Mouse (Mus musculus): Measurements from ENCODE around the gene Glra2. TPM values are rescaled to one million over a fixed set of nuclear protein-coding genes. Genes with fewer than 3 reads are reported as not detected.
"Not testable (repeated sequence)": the region's sequence is repeated elsewhere in the genome, so short reads cannot be mapped to it uniquely, and the experiment has no call there.

Glra2 gene
- 0.23 TPM in 1 of 2 replicates, not detected in the other for polyA plus RNA-seq (2015; fragmentation: Nextera tagmentation; extraction: Ambion mirVana)

DNA sequence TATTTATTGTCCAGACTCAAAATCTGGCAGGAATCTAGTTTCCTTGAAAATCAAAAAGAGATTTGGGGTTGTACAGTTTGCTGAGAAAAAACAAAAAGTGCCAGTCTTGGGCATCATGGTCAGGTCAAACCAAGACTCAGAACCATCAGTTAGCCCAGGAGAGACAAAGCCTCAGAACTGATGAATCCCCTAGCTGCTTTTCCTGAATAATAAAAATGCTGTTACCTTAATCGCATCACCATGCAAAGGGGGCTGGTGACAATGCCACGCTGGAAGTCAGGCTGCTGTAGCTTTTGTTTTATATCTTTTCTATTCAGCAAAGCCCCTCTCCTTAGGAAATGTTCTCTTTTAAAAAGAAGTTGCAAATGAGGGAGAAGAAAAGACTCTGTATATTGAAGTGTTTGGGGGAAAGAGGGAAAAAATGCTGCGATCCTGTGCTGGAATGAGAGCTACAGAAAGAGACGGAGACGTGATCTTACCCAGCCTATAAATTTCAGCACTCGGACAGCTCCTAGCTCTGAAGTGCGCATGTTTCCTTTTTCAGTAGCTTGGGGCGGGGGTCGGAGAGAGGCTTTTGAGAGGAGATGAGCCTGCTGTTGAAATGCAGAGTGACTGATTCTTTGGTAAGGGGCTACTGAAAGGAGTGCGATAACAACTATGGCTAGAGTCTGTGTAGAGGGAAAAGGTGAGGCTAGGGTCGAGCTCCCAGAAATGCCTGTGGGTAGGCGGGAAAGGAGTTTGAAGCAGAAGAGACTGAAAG lies at the start of gene Glra2:
Glra2 (minus strand) TSS at position 455 of the 760 bp plus-strand sequence.
- no peaks in the 10 kb centered on the region for H3K27me3 ChIP-seq (ENCODE audit: control insufficient read depth, insufficient read depth, low read depth, low read length)
- peak within 1 kb of the TSS; percentile 39 for H3K4me2 ChIP-seq (ENCODE audit: low read depth, low read length)
- no peak within 1 kb of the TSS for H3K27ac ChIP-seq (ENCODE audit: low read length)
- no peaks in the 10 kb centered on the region for H3K4me1 ChIP-seq (replicated peaks; ENCODE audit: control insufficient read depth, insufficient read depth, low read length)
- 11% methylated on average over 12 of the region's 12 CpGs for WGBS
- no peak within 1 kb of the TSS for H3K4me3 ChIP-seq (ENCODE audit: low read length)
- H3K9ac ChIP-seq (ENCODE audit: low read length), result no peak within 1 kb of the TSS
- ATAC-seq (ENCODE audit: low read depth), result no peak
- H3K36me3 ChIP-seq (ENCODE audit: control insufficient read depth, insufficient read depth, low read length), result no peaks in the 10 kb centered on the region
- no peaks in the 10 kb centered on the region for H3K9me3 ChIP-seq (ENCODE audit: control insufficient read depth, low read length)

DNA sequence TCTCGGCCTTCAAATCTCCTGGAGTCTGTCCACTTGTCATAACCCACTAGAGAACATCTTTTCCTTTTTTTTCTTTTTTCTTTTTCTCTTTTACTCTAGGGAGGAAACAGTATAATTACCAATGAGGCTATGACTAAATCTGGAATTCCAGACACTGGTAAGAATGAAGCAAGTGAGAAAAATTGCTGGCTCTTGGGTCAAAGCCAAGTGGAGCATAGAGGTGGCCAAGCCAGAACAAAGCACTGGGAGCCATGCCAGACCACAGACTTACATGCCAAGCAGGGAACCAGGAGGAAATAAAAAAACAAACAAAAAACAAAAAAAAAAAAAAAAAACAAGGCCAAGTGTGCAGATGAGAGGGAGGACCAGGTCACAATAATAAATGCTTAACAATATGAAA lies 35.6 kb upstream of the Glra2 start:
- Histone ChIP-seq H3K4me2 (ENCODE audit: low read depth, low read length) (no peak overlapping the region), H3K4me3 (ENCODE audit: low read length) (no peak overlapping the region), H3K9ac (ENCODE audit: low read length) (no peak overlapping the region), H3K9me3 (ENCODE audit: control insufficient read depth, low read length) (no peaks in the 10 kb centered on the region), H3K27ac (ENCODE audit: low read length) (no peak overlapping the region), H3K36me3 (ENCODE audit: control insufficient read depth, insufficient read depth, low read length) (no peaks in the 10 kb centered on the region), H3K27me3 (ENCODE audit: control insufficient read depth, insufficient read depth, low read depth, low read length) (no peaks in the 10 kb centered on the region), H3K4me1 (replicated peaks; ENCODE audit: control insufficient read depth, insufficient read depth, low read length) (no peaks in the 10 kb centered on the region)
- ATAC-seq (ENCODE audit: low read depth), result no peak
- 53% methylated on average over 1 of the region's 1 CpGs for WGBS

DNA sequence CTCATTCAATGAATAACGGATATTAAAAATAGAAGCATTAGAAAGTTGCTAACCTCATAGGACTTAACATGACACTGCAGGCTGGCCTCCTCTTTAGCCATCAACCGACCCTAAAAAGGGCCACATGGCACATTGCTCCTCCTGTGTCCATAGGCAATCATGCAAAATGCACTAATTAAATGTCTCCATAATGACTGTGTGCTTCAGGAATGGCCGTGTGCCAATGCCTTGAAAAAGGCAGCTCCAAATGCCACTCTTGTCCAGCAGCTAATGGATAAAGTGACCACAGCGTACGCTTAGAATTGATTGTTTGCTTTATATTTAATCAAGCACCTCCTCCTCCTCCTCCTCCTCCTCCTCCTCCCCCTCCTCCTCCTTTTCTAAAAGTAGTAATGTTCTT lies 17.4 kb upstream of the Glra2 start:
- no peaks in the 10 kb centered on the region for H3K4me1 ChIP-seq (replicated peaks; ENCODE audit: control insufficient read depth, insufficient read depth, low read length)
- H3K27me3 ChIP-seq (ENCODE audit: control insufficient read depth, insufficient read depth, low read depth, low read length), result no peaks in the 10 kb centered on the region
- H3K9ac ChIP-seq (ENCODE audit: low read length), result no peak overlapping the region
- no peak overlapping the region for H3K27ac ChIP-seq (ENCODE audit: low read length)
- 73% methylated on average over 5 of the region's 5 CpGs for WGBS
- no peak for ATAC-seq (ENCODE audit: low read depth)
- H3K36me3 ChIP-seq (ENCODE audit: control insufficient read depth, insufficient read depth, low read length), result no peaks in the 10 kb centered on the region
- H3K9me3 ChIP-seq (ENCODE audit: control insufficient read depth, low read length), result no peaks in the 10 kb centered on the region
- H3K4me2 ChIP-seq (ENCODE audit: low read depth, low read length), result no peak overlapping the region
- no peak overlapping the region for H3K4me3 ChIP-seq (ENCODE audit: low read length)

DNA sequence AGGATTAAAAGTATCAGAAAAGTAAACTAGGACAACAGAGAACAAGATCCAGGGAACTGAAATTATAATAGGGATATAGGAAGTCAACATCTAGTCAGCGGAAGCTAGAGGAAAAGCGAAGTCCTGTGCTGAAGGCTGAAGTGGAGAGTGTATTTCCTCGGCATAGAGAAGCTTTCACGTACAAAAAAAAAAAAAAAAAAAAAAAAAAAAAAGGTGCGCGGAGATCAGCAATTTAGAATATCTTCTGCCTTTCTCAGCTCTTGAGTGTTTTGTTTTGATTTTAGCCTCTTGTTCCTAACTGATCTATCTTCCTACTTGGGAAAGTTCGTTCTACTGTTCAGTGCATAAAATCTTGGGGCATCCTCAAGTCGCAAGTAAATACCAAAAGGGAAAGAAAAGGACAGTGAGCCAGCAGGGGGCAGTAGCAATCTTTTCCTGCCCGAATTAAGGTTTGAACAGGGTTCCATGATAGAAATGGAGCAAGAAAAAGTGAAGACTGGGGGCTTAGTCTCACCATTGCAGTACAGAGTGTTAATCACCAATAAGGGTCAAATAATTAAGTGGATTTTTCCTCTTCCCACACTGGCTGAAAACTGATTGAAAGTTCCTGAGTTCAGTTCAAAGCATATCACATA lies 623 bp upstream of the Glra2 start:
- Histone ChIP-seq H3K9ac (ENCODE audit: low read length) (no peak overlapping the region), H3K36me3 (ENCODE audit: control insufficient read depth, insufficient read depth, low read length) (no peaks in the 10 kb centered on the region), H3K27me3 (ENCODE audit: control insufficient read depth, insufficient read depth, low read depth, low read length) (no peaks in the 10 kb centered on the region), H3K27ac (ENCODE audit: low read length) (no peak overlapping the region), H3K4me3 (ENCODE audit: low read length) (no peak overlapping the region), H3K4me1 (replicated peaks; ENCODE audit: control insufficient read depth, insufficient read depth, low read length) (no peaks in the 10 kb centered on the region), H3K9me3 (ENCODE audit: control insufficient read depth, low read length) (no peaks in the 10 kb centered on the region), H3K4me2 (ENCODE audit: low read depth, low read length) (peak overlapping the region; percentile 39)
- 18% methylated on average over 9 of the region's 9 CpGs for WGBS
- no peak for ATAC-seq (ENCODE audit: low read depth)

DNA sequence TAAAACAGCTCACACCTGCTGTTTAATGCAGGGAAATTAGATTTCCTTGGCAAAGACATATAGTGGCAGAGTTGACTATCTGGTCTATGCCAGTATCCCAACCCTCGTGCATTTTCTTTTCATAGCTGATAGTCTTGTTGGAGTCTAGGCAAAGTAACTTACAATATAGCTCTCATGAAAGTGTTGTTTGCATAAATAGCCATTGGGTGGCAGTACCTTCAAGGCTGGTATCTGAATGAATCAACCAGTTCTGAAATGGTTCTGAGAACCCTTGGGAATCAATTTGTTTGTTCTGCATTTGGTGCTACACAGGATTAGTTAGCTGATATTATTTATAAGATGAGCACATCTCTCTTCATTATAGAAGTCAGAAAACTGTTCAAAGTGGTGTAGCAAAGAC lies 133.6 kb downstream of the Glra2 start:
- H3K27me3 ChIP-seq (ENCODE audit: control insufficient read depth, insufficient read depth, low read depth, low read length), result no peaks in the 10 kb centered on the region
- no peak overlapping the region for H3K4me2 ChIP-seq (ENCODE audit: low read depth, low read length)
- no peak overlapping the region for H3K27ac ChIP-seq (ENCODE audit: low read length)
- no peaks in the 10 kb centered on the region for H3K4me1 ChIP-seq (replicated peaks; ENCODE audit: control insufficient read depth, insufficient read depth, low read length)
- no peak overlapping the region for H3K4me3 ChIP-seq (ENCODE audit: low read length)
- H3K9ac ChIP-seq (ENCODE audit: low read length), result no peak overlapping the region
- 41% methylated on average over 1 of the region's 1 CpGs for WGBS
- no peak for ATAC-seq (ENCODE audit: low read depth)
- no peaks in the 10 kb centered on the region for H3K9me3 ChIP-seq (ENCODE audit: control insufficient read depth, low read length)
- H3K36me3 ChIP-seq (ENCODE audit: control insufficient read depth, insufficient read depth, low read length), result no peaks in the 10 kb centered on the region

DNA sequence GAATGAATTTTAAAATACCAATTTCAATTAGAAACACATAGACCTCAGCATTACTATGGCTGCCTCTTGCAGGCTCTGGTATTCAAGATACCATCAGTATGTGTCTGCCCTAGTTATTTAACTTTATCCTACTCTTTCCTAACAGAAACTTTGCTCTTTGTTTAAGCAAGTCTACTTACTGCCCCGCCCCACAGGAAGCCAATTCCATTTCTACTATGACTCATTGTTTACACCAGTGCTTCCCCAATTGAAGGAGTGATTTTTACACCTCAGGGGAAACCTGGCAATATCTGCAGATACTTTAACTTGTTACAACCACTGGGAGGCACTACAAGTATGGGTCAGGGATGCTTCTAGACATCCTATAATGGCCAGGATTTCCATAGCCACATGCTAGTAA lies 136.0 kb downstream of the Glra2 start:
- WGBS, result 38% methylated on average over 1 of the region's 1 CpGs
- Histone ChIP-seq H3K4me2 (ENCODE audit: low read depth, low read length) (no peak overlapping the region), H3K4me3 (ENCODE audit: low read length) (no peak overlapping the region), H3K9me3 (ENCODE audit: control insufficient read depth, low read length) (no peaks in the 10 kb centered on the region), H3K9ac (ENCODE audit: low read length) (no peak overlapping the region), H3K27me3 (ENCODE audit: control insufficient read depth, insufficient read depth, low read depth, low read length) (no peaks in the 10 kb centered on the region), H3K4me1 (replicated peaks; ENCODE audit: control insufficient read depth, insufficient read depth, low read length) (no peaks in the 10 kb centered on the region), H3K36me3 (ENCODE audit: control insufficient read depth, insufficient read depth, low read length) (no peaks in the 10 kb centered on the region), H3K27ac (ENCODE audit: low read length) (no peak overlapping the region)
- no peak for ATAC-seq (ENCODE audit: low read depth)

DNA sequence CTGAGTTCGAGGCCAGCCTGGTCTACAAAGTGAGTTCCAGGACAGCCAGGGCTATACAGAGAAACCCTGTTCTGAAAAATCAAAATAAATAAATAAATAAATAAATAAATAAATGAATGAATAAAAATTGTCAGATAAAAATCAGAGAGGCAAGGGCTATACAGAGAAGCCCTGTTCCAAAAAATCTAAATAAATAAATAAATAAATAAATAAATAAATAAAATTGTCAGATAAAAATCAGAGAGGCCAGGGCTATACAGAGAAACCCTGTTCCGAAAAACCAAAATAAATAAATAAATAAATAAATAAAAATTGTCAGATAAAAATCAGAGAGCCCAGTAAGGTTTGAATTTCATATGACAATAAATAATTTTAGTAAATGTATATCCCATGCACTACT lies 144.2 kb downstream of the Glra2 start:
- not testable (repeated sequence) for ATAC-seq (ENCODE audit: low read depth); H3K4me3 ChIP-seq (ENCODE audit: low read length); H3K27ac ChIP-seq (ENCODE audit: low read length); H3K9ac ChIP-seq (ENCODE audit: low read length); H3K9me3 ChIP-seq (ENCODE audit: control insufficient read depth, low read length); H3K4me2 ChIP-seq (ENCODE audit: low read depth, low read length); H3K4me1 ChIP-seq (replicated peaks; ENCODE audit: control insufficient read depth, insufficient read depth, low read length); H3K27me3 ChIP-seq (ENCODE audit: control insufficient read depth, insufficient read depth, low read depth, low read length); H3K36me3 ChIP-seq (ENCODE audit: control insufficient read depth, insufficient read depth, low read length)
- WGBS, result 87% methylated on average over 2 of the region's 2 CpGs

DNA sequence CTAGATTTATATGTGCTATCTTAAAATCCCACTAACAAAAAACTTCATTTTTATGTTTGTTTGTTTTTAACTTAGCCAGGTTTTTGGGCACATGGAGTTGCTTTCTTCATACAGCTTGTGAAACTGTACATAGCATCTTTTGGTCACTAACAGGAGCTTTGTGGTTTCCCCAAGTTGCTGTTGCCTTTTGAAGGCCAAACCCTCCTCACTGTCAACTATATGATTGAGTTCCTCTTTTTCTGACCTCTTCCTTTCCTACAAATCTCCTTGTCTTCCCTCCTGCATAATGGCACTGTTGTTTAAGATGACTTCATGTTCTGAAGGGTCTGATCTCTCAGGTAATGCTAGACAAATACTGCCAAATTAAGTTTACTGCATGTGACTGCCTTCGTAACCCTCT lies 170.6 kb downstream of the Glra2 start:
- H3K4me2 ChIP-seq (ENCODE audit: low read depth, low read length), result no peak overlapping the region
- no peaks in the 10 kb centered on the region for H3K9me3 ChIP-seq (ENCODE audit: control insufficient read depth, low read length)
- no peak overlapping the region for H3K4me3 ChIP-seq (ENCODE audit: low read length)
- H3K27me3 ChIP-seq (ENCODE audit: control insufficient read depth, insufficient read depth, low read depth, low read length), result no peaks in the 10 kb centered on the region
- no peak for ATAC-seq (ENCODE audit: low read depth)
- H3K36me3 ChIP-seq (ENCODE audit: control insufficient read depth, insufficient read depth, low read length), result no peaks in the 10 kb centered on the region
- no peak overlapping the region for H3K9ac ChIP-seq (ENCODE audit: low read length)
- 81% methylated on average over 1 of the region's 1 CpGs for WGBS
- no peak overlapping the region for H3K27ac ChIP-seq (ENCODE audit: low read length)
- H3K4me1 ChIP-seq (replicated peaks; ENCODE audit: control insufficient read depth, insufficient read depth, low read length), result no peaks in the 10 kb centered on the region

DNA sequence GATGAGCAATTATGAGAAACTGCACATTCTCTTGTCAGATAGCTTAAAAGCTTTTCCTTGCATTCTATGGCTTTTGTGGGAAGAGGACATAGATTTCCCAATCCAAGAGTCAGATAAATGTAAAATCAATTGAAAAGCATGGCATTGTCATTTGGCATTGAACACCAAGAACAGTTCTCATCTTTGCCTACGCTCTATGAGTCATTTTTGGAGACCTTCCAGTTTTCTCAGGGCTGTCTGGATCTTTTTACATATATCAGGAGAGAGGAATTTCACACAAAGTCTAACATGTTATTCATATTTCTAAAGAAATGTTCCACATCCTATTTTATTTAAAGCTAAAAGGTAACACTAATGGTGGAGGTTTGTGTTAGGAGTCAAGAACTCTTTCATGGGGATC lies 223.0 kb downstream of the Glra2 start:
- no peaks in the 10 kb centered on the region for H3K36me3 ChIP-seq (ENCODE audit: control insufficient read depth, insufficient read depth, low read length)
- H3K4me2 ChIP-seq (ENCODE audit: low read depth, low read length), result no peak overlapping the region
- no peaks in the 10 kb centered on the region for H3K4me1 ChIP-seq (replicated peaks; ENCODE audit: control insufficient read depth, insufficient read depth, low read length)
- no peak overlapping the region for H3K4me3 ChIP-seq (ENCODE audit: low read length)
- H3K27me3 ChIP-seq (ENCODE audit: control insufficient read depth, insufficient read depth, low read depth, low read length), result no peaks in the 10 kb centered on the region
- ATAC-seq (ENCODE audit: low read depth), result no peak
- 57% methylated on average over 1 of the region's 1 CpGs for WGBS
- no peaks in the 10 kb centered on the region for H3K9me3 ChIP-seq (ENCODE audit: control insufficient read depth, low read length)
- no peak overlapping the region for H3K27ac ChIP-seq (ENCODE audit: low read length)
- H3K9ac ChIP-seq (ENCODE audit: low read length), result no peak overlapping the region
